Mouse (Mus musculus) megakaryocyte, embryonic 14.5 days (primary cell): Measurements from ENCODE around the gene C2cd4b.

Experiments used
- FLI1 ChIP-seq: IDR thresholded peaks from 2 replicates; pipeline ENCODE4 v1.6.1; 2012; ENCODE audit warnings: low read length, inconsistent platforms, mixed read lengths
- GATA1 ChIP-seq: IDR thresholded peaks from 3 replicates; pipeline ENCODE4 v1.6.1; 2012; ENCODE audit warnings: mixed read lengths, low read length, inconsistent platforms, borderline replicate concordance

GRCm38 (mm10) chr9:67735426-67735825 lies 23.8 kb upstream of the C2cd4b start:
- TF ChIP-seq GATA1 = no peak
- no peak for TF ChIP-seq FLI1
